Mouse (Mus musculus) lung, postnatal 36 days (tissue): Measurements from ENCODE around the gene Itga8.

Source experiments
- DNase-seq: peaks from one replicate; pipeline ENCODE4 v3.0.0; 2022; ENCODE audit warnings: mixed read lengths

Itga8 gene

GRCm38 (mm10) chr2:12301431-12302170 is at the start of gene Itga8:
Itga8 (minus strand) TSS chr2:12301922.
- peak; percentile 79 for DNase-seq

GRCm38 (mm10) chr2:12348914-12349313 is 47.2 kb upstream of the Itga8 start:
- no peak for DNase-seq

- no peak for DNase-seq
Measured at GRCm38 (mm10) chr2:12331962-12332361, 30.2 kb upstream of the Itga8 start.

- no peak for DNase-seq
Measured at GRCm38 (mm10) chr2:12329620-12330019, 27.9 kb upstream of the Itga8 start.

GRCm38 (mm10) chr2:12329068-12329407 is 27.3 kb upstream of the Itga8 start:
- DNase-seq = no peak

GRCm38 (mm10) chr2:12328355-12329067 is 26.8 kb upstream of the Itga8 start:
- no peak for DNase-seq

GRCm38 (mm10) chr2:12327691-12328354 is 26.1 kb upstream of the Itga8 start:
- DNase-seq = no peak

GRCm38 (mm10) chr2:12327216-12327615 is 25.5 kb upstream of the Itga8 start:
- peak; percentile 67 for DNase-seq

GRCm38 (mm10) chr2:12325868-12326267 is 24.1 kb upstream of the Itga8 start:
- DNase-seq = no peak

GRCm38 (mm10) chr2:12325417-12325816 is 23.7 kb upstream of the Itga8 start:
- peak; percentile 85 for DNase-seq

GRCm38 (mm10) chr2:12320914-12321313 is 19.2 kb upstream of the Itga8 start:
- no peak for DNase-seq

- DNase-seq = no peak
Measured at GRCm38 (mm10) chr2:12318715-12319114, 17.0 kb upstream of the Itga8 start.

- DNase-seq = peak; percentile 49
Measured at GRCm38 (mm10) chr2:12318036-12318435, 16.3 kb upstream of the Itga8 start.

- peak; percentile 73 for DNase-seq
Measured at GRCm38 (mm10) chr2:12317343-12317742, 15.6 kb upstream of the Itga8 start.

GRCm38 (mm10) chr2:12316361-12316760 is 14.6 kb upstream of the Itga8 start:
- peak; percentile 66 for DNase-seq

GRCm38 (mm10) chr2:12314028-12314427 is 12.3 kb upstream of the Itga8 start:
- no peak for DNase-seq

GRCm38 (mm10) chr2:12308466-12308865 is 6.7 kb upstream of the Itga8 start:
- DNase-seq = peak; percentile 38

GRCm38 (mm10) chr2:12307311-12307710 is 5.6 kb upstream of the Itga8 start:
- DNase-seq = peak; percentile 65

GRCm38 (mm10) chr2:12305064-12305650 is 3.4 kb upstream of the Itga8 start:
- DNase-seq = no peak

- no peak for DNase-seq
Measured at GRCm38 (mm10) chr2:12300449-12301228, 1.1 kb downstream of the Itga8 start.

- DNase-seq = no peak
Measured at GRCm38 (mm10) chr2:12297287-12297686, 4.4 kb downstream of the Itga8 start.

GRCm38 (mm10) chr2:12295150-12295549 is 6.6 kb downstream of the Itga8 start:
- DNase-seq = no peak

- peak; percentile 33 for DNase-seq
Measured at GRCm38 (mm10) chr2:12294060-12294459, 7.7 kb downstream of the Itga8 start.
